Mouse (Mus musculus) left cerebral cortex, postnatal 14 days (tissue): Measurements from ENCODE around the gene Plekhg1. TPM values are rescaled to one million over a fixed set of nuclear protein-coding genes. Genes with fewer than 3 reads are reported as not detected.

Experiments
- DNase-seq, 2 experiments: peaks; one replicate each; pipeline ENCODE4 v3.0.0; 2021 to 2022; ENCODE audit warnings: low spot score in 2 of 2, mixed read lengths in 1 of 2
- intact Hi-C: fragments of 180-260 bp; cut with DNase I; formaldehyde crosslinking; loops from one replicate; pipeline ENCODE4 v1.15.1; 2025
- total RNA-seq, 2 experiments: library from RNA; stranded (reverse); gene quantifications; 2 replicates each; pipeline ENCODE4 v1.2.3; 2021

The Plekhg1 gene
- total RNA-seq, 2 experiments from 2014 or later, result 14.3 to 16.5 TPM

DNA sequence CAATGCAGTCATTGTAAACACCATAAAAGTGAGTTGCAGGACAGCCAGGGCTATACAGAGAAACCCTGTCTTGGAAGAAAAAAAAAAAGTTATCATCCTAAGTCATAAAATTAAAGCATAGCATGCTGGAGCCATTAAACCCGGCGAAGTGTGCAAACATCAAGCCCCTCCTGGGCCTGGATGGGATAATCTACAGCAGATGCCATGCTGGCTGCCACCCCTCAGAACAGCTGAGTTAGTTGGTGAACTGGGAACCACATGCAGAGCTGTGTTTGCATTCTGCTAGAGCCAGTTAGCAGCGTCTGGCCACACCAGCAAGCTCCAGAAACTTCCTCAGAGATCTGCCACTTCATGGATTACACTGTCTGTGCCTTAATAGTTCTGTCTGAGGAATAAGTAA lies 3.1 kb upstream of the Plekhg1 start:
- intact Hi-C loops, result no loop called here
- DNase-seq, result no peak

- peak; percentile 43 to 51 for DNase-seq
- intact Hi-C loops, result loop anchor here (2.0 to 5.0 kb wide), 2 partner anchors 168 to 202 kb away; no protein-coding TSS in a partner anchor
These were observed 582 bp downstream of the Plekhg1 start for GRCm38 (mm10) chr10:3740504-3741388.

DNA sequence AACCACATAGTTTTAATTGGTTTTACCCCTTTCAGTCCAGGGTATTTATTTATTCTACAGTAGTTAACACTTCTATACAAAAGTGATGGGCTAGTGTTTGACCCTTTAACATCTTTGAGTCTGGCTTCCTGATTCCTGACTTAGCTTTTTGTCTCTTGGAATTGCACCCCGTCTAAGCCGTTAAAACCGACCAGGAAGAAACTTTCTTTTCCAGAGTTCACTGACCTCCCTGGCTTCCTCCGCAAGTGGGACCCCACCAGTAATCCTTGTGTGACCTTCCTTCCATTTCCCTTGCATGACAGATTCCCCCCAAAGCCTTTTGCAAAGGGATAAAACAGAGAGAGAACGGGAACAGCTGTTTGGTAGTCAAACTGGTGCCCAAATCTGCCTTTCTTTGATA lies 1.6 kb downstream of the Plekhg1 start:
- intact Hi-C loops, result loop anchor here (2.0 to 5.0 kb wide), 2 partner anchors 169 to 201 kb away; no protein-coding TSS in a partner anchor
- no peak for DNase-seq

DNA sequence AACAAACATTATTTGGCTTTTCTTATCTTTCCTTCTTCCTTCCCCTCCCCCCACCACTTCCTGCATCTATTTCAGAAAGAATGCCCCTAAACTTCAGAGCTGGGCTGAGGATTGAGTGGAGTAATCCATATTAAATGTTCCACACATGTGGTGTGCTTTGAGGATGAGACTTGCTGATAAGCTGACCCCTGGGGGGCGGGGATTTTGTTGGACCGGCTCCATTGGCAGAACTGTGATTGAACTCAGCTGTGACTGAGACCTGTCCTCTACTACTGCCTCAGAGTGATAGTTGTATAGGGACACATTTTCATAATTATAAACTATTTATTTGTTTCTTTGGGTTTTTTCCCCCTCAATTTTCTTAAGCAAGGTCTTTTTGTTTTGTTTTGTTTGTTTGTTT lies 2.9 kb downstream of the Plekhg1 start:
- intact Hi-C loops, result loop anchor here (5.0 kb wide), 1 partner anchor 199 kb away; no protein-coding TSS in a partner anchor
- no peak for DNase-seq

GRCm38 (mm10) chr10:3743826-3744225 lies 3.7 kb downstream of the Plekhg1 start:
- DNase-seq, result peak in 1 of 2 experiments; percentile 19
- intact Hi-C loops, result loop anchor here (5.0 kb wide), 1 partner anchor 198 kb away; no protein-coding TSS in a partner anchor

DNA sequence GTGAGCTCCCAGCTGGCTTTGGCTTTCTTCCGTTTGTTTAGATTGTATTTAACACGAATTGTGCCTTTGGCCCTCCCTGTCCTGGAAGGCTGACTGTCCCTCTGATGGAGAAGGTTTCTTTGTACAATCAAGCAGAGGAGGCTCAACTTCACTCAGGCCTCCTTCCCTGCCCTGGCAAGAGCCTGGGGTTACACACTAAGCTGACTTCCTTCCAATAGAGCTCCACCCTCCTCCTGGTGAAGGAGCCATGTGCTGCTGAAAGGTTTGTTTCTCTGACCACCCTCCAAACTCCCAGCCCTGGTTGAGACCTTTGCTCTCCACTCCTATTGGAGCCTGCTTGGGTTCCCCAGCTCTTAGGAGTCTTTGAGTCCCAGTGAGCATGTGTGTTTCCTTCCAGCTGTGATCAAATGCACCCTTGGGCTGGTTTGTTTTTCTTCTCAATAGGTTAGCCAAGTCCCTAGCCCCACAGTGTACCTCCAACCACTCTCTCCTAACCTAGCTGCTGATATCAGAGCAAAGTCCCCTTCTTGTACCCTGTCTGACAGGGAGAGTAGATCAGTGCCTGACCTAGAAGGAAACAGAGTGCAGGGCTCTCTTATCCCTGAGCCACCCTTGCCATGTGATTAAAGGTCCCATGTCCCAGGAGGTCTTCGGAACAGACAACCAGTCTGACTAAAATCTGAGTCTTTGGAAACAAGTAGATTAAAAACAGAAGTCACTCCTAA lies 6.8 kb downstream of the Plekhg1 start:
- no peak for DNase-seq
- intact Hi-C loops, result no loop called here

GRCm38 (mm10) chr10:3749580-3749979 lies 9.4 kb downstream of the Plekhg1 start:
- no peak for DNase-seq
- intact Hi-C loops, result no loop called here

DNA sequence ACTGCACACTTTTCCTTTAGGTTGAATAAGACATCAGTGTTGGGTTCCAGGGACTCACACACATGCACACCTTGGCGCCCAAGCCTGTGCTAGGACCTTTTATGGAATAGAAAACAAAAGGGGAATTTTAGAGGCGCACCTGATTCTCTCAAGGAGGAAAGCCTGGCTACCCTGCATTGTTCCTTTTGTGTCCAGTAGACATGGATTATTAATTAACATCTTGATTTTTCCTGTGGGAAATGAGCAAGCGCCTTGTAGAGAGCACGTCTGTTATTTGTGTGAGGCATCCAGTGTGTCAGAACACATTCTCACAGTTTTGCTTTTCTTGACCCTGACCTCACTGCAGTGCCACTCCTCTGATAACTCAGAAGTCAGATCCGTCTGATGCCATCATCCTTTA lies 21.8 kb downstream of the Plekhg1 start:
- DNase-seq, result no peak
- intact Hi-C loops, result no loop called here

- DNase-seq, result no peak
- intact Hi-C loops, result no loop called here
These were observed 23.0 kb downstream of the Plekhg1 start for GRCm38 (mm10) chr10:3763199-3763598.

- no peak for DNase-seq
- intact Hi-C loops, result no loop called here
These were observed 29.0 kb downstream of the Plekhg1 start for GRCm38 (mm10) chr10:3769131-3769530.

DNA sequence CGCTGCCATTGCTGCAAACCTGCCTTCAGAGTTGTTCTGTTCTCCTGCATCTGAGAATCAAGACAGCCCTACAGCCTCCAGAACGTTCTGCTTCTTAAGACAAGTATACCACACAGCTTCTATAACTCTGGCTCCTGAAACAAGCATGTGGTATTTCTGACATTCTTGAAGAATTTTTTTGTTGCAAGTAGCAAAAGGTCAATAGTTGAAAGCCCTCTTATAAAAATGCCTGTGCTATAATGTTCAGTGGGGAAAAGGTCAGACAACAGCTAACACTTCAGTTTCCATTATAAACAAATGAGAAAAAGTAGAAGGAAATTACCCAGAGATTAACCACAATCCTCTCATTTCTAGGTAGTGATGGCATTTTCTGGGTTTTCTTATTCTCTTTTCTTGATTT lies 34.2 kb downstream of the Plekhg1 start:
- DNase-seq, result no peak
- intact Hi-C loops, result no loop called here

DNA sequence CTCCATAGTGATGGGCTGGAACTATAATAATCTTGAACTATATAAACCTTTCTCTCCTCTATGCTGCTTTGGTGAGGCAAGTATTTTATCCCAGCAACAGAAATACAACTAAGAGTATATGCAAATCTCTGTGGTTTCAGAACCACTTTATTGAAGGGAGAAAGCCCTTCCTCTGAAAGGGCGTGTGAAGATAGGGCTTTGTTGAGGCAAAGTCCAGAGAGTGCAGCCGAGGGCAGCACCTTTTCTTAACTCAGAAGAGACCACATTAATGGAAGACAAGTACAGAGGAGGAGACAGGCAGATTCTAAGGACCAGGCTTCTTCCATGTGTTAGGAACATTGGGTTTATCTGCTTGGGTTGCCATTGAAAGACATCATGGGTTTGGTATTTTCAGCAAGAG lies 36.6 kb downstream of the Plekhg1 start:
- intact Hi-C loops, result no loop called here
- no peak for DNase-seq

- DNase-seq, result no peak
- intact Hi-C loops, result no loop called here
These were observed 45.2 kb downstream of the Plekhg1 start for GRCm38 (mm10) chr10:3785362-3785761.

DNA sequence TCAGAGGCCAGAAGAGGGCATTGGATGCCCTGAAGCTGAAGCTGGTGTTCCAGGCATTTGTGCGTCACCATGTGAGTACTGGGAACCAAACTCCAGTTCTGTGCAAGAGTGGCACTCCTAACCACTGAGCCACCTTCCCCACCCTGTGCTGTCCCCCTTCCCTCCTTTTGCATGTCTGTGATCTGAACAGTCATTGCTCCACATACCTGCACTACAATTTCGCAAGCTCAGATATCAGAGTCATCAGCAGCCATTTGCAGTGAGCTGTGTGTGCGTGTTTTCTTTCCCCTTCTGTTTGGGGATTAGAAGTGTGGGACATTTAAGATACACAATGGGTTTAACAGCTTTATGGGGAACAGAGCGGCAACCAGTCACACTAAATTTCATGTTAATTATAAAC lies 46.4 kb downstream of the Plekhg1 start:
- intact Hi-C loops, result no loop called here
- DNase-seq, result no peak

DNA sequence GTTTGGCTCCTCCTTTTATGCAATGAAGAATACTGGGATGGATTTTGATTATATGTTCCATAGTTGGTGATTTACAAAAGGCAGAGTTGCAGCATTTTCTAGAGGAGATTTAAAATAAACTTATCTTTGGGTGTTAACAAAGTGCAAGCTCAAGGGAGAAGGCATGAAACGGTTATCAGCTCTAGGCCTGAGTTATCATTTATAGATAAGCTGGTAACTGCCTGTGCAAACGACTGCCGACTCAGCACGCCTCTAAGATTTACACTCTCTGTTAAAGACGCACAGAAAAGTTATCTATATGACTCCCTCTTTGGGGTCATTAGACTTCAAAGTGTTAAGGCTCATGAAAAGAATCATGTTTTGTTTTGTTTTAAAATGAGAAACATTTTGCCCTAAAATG lies 46.8 kb downstream of the Plekhg1 start:
- DNase-seq, result no peak
- intact Hi-C loops, result no loop called here

GRCm38 (mm10) chr10:3793825-3794224 lies 53.7 kb downstream of the Plekhg1 start:
- intact Hi-C loops, result no loop called here
- no peak for DNase-seq

DNA sequence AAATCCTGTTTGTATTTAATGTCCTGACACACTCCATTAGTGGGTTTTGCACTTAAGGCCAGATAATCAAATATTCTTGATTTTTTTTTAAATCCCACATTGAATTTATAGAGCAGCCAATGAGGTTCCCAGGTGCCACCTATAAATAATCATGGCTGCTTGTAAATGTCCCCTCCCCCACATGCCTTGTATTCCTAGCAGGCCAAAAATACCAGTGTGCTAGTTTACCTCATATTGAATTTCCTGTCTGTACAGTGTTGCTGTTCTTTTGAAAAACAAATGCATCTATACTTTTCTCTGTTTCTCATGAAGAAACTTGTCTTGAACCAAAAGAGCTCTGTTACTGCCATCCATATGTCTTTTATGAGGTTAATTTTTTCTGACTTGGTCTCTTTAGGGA lies 59.3 kb downstream of the Plekhg1 start:
- no peak for DNase-seq
- intact Hi-C loops, result no loop called here

DNA sequence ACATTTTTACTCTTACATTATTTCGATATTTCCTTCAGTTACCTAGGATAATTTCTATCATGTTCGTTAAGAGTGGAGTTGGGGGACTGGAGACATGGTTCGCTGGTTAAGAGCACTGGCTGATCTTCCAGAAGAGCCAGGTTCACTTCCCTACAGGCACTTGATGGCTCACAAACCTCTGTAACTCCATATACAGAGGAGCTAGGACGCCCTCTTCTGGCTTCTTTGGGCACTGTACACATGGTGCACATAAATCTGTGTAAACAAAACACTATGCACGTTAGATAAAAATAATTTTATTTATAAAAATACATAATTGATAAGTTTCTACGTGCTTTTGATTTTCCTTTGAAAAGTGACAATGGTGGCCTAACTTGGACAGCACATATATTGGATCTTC lies 61.1 kb downstream of the Plekhg1 start:
- intact Hi-C loops, result no loop called here
- no peak for DNase-seq

DNA sequence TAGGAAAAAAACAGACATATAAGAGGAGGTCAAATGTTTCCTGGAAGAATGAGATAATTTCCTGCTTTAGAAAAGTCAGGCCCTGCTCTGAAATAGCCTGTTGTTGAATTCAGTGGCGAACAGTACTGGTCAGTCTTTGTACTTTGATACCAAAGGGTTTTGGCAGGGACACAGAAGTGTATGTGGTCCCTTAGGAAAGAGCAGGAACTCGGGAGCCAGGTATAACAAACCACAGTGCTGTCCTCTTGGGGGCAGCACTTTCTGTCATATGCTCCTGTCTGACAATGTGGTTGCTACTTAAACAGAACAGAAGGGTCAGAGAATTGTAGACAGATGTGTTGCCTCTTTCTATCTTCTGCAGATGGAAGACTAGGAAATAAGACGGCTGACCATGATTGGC lies 65.2 kb downstream of the Plekhg1 start:
- intact Hi-C loops, result no loop called here
- no peak for DNase-seq

DNA sequence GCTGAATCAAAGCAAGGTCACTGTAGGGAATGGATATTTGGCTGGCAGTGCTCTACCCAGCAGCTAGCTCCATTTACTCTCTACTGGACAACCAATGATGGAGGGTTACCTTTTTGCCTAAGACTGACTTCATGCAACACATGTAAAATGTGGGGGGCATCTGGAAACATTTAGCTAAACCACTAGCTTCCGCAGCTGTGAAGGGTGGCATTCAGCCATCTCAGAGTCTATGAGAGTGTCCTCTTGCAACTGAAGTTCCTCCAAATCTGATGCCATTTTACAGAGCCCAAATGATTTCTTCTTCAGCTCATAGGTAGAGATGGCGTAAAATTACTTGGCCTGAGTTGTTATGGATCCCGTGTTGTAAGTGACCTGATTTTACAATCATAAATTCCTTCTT lies 67.8 kb downstream of the Plekhg1 start:
- no peak for DNase-seq
- intact Hi-C loops, result no loop called here
